Mouse (Mus musculus): ENCODE data around the gene Cyp4f39. TPM values are rescaled to one million over a fixed set of nuclear protein-coding genes. Genes with fewer than 3 reads are reported as not detected.

Cyp4f39 gene
- polyA plus RNA-seq, 2 experiments: 5.5 to 14.0 TPM

GRCm38 (mm10) chr17:32416771-32417170 is 35.8 kb upstream of the Cyp4f39 start:
- H3K27ac ChIP-seq (replicated peaks; ENCODE audit: low read depth, low read length): no peak overlapping the region
- DNase-seq (ENCODE audit: low spot score): no peak
- no peak overlapping the region for H3K4me3 ChIP-seq (replicated peaks; ENCODE audit: low read length)
- no peak overlapping the region for H3K9ac ChIP-seq (ENCODE audit: low read depth, low read length, severe bottlenecking)
- H3K9me3 ChIP-seq (ENCODE audit: control insufficient read depth, low read length): no peaks in the 10 kb centered on the region
- peaks cover 6% of the 10 kb centered on the region; the same call in 1 of the 2 replicates for H3K27me3 ChIP-seq (ENCODE audit: control insufficient read depth, insufficient read depth, low read length)
- WGBS: 94% methylated on average over 14 of the region's 14 CpGs
- no peak for ATAC-seq (ENCODE audit: low FRiP score, low read depth)
- no peak overlapping the region for H3K4me2 ChIP-seq (replicated peaks; ENCODE audit: low read depth, low read length, severe bottlenecking)
- H3K36me3 ChIP-seq (ENCODE audit: control insufficient read depth, insufficient read depth, low read length): no peaks in the 10 kb centered on the region
- no peak for TF ChIP-seq POLR2A (IDR thresholded peaks at IDR 0.05; ENCODE audit: borderline replicate concordance, extremely low read depth, insufficient read depth, insufficient read length)
- no peaks in the 10 kb centered on the region for H3K4me1 ChIP-seq (ENCODE audit: control insufficient read depth, insufficient read depth, low read length)

GRCm38 (mm10) chr17:32419989-32420388 is 32.5 kb upstream of the Cyp4f39 start:
- Histone ChIP-seq H3K27me3 (ENCODE audit: control insufficient read depth, insufficient read depth, low read length) (peaks cover 6% of the 10 kb centered on the region; the same call in 1 of the 2 replicates), H3K27ac (replicated peaks; ENCODE audit: low read depth, low read length) (no peak overlapping the region), H3K9ac (ENCODE audit: low read depth, low read length, severe bottlenecking) (no peak overlapping the region), H3K4me1 (ENCODE audit: control insufficient read depth, insufficient read depth, low read length) (no peaks in the 10 kb centered on the region), H3K4me2 (replicated peaks; ENCODE audit: low read depth, low read length, severe bottlenecking) (no peak overlapping the region), H3K36me3 (ENCODE audit: control insufficient read depth, insufficient read depth, low read length) (no peaks in the 10 kb centered on the region), H3K9me3 (ENCODE audit: control insufficient read depth, low read length) (no peaks in the 10 kb centered on the region), H3K4me3 (replicated peaks; ENCODE audit: low read length) (no peak overlapping the region)
- TF ChIP-seq POLR2A (IDR thresholded peaks at IDR 0.05; ENCODE audit: borderline replicate concordance, extremely low read depth, insufficient read depth, insufficient read length): no peak
- DNase-seq (ENCODE audit: low spot score) (no peak), ATAC-seq (ENCODE audit: low FRiP score, low read depth) (no peak)
- 69% methylated on average over 2 of the region's 2 CpGs for WGBS

- no peaks in the 10 kb centered on the region for H3K9me3 ChIP-seq (ENCODE audit: control insufficient read depth, low read length)
- WGBS: 84% methylated on average over 8 of the region's 8 CpGs
- no peak overlapping the region for H3K27ac ChIP-seq (replicated peaks; ENCODE audit: low read depth, low read length)
- H3K27me3 ChIP-seq (ENCODE audit: control insufficient read depth, insufficient read depth, low read length): peaks cover 1% of the 10 kb centered on the region; the same call in 1 of the 2 replicates
- no peaks in the 10 kb centered on the region for H3K4me1 ChIP-seq (ENCODE audit: control insufficient read depth, insufficient read depth, low read length)
- no peak overlapping the region for H3K4me3 ChIP-seq (replicated peaks; ENCODE audit: low read length)
- H3K36me3 ChIP-seq (ENCODE audit: control insufficient read depth, insufficient read depth, low read length): no peaks in the 10 kb centered on the region
- no peak overlapping the region for H3K9ac ChIP-seq (ENCODE audit: low read depth, low read length, severe bottlenecking)
- DNase-seq (ENCODE audit: low spot score): no peak
- no peak for ATAC-seq (ENCODE audit: low FRiP score, low read depth)
- no peak overlapping the region for H3K4me2 ChIP-seq (replicated peaks; ENCODE audit: low read depth, low read length, severe bottlenecking)
- no peak for TF ChIP-seq POLR2A (IDR thresholded peaks at IDR 0.05; ENCODE audit: borderline replicate concordance, extremely low read depth, insufficient read depth, insufficient read length)
These were observed 31.7 kb upstream of the Cyp4f39 start for GRCm38 (mm10) chr17:32420781-32421180.

- H3K27me3 ChIP-seq (ENCODE audit: control insufficient read depth, insufficient read depth, low read length): no peaks in the 10 kb centered on the region
- H3K4me3 ChIP-seq (replicated peaks; ENCODE audit: low read length): no peak within 1 kb of the TSS
- no peaks in the 10 kb centered on the region for H3K36me3 ChIP-seq (ENCODE audit: control insufficient read depth, insufficient read depth, low read length)
- no peaks in the 10 kb centered on the region for H3K9me3 ChIP-seq (ENCODE audit: control insufficient read depth, low read length)
- no peaks in the 10 kb centered on the region for H3K4me1 ChIP-seq (ENCODE audit: control insufficient read depth, insufficient read depth, low read length)
- DNase-seq (ENCODE audit: low spot score) (no peak), ATAC-seq (ENCODE audit: low FRiP score, low read depth) (no peak)
- 90% methylated on average over 2 of the region's 2 CpGs for whole genome bisulfite sequencing
- H3K4me2 ChIP-seq (replicated peaks; ENCODE audit: low read depth, low read length, severe bottlenecking): no peak within 1 kb of the TSS
- no peak within 1 kb of the TSS for H3K9ac ChIP-seq (ENCODE audit: low read depth, low read length, severe bottlenecking)
- H3K27ac ChIP-seq (replicated peaks; ENCODE audit: low read depth, low read length): no peak within 1 kb of the TSS
- no peak for TF ChIP-seq POLR2A (IDR thresholded peaks at IDR 0.05; ENCODE audit: borderline replicate concordance, extremely low read depth, insufficient read depth, insufficient read length)
These were observed 28.5 kb upstream of the Cyp4f39 start, which contains the start of gene Pglyrp2 for GRCm38 (mm10) chr17:32424034-32424433. Gene Pglyrp2, minus strand, starts transcription at chr17:32424167.

GRCm38 (mm10) chr17:32426610-32427009 is 25.9 kb upstream of the Cyp4f39 start:
- H3K27me3 ChIP-seq (ENCODE audit: control insufficient read depth, insufficient read depth, low read length): no peaks in the 10 kb centered on the region
- no peak overlapping the region for H3K9ac ChIP-seq (ENCODE audit: low read depth, low read length, severe bottlenecking)
- no peak for TF ChIP-seq POLR2A (IDR thresholded peaks at IDR 0.05; ENCODE audit: borderline replicate concordance, extremely low read depth, insufficient read depth, insufficient read length)
- H3K27ac ChIP-seq (replicated peaks; ENCODE audit: low read depth, low read length): no peak overlapping the region
- no peak overlapping the region for H3K4me3 ChIP-seq (replicated peaks; ENCODE audit: low read length)
- H3K36me3 ChIP-seq (ENCODE audit: control insufficient read depth, insufficient read depth, low read length): no peaks in the 10 kb centered on the region
- DNase-seq (ENCODE audit: low spot score) (no peak), ATAC-seq (ENCODE audit: low FRiP score, low read depth) (no peak)
- no peaks in the 10 kb centered on the region for H3K9me3 ChIP-seq (ENCODE audit: control insufficient read depth, low read length)
- H3K4me2 ChIP-seq (replicated peaks; ENCODE audit: low read depth, low read length, severe bottlenecking): no peak overlapping the region
- no peaks in the 10 kb centered on the region for H3K4me1 ChIP-seq (ENCODE audit: control insufficient read depth, insufficient read depth, low read length)

GRCm38 (mm10) chr17:32431972-32432371 is 20.6 kb upstream of the Cyp4f39 start:
- H3K4me2 ChIP-seq (replicated peaks; ENCODE audit: low read depth, low read length, severe bottlenecking): no peak overlapping the region
- no peak overlapping the region for H3K4me3 ChIP-seq (replicated peaks; ENCODE audit: low read length)
- no peaks in the 10 kb centered on the region for H3K4me1 ChIP-seq (ENCODE audit: control insufficient read depth, insufficient read depth, low read length)
- no peaks in the 10 kb centered on the region for H3K9me3 ChIP-seq (ENCODE audit: control insufficient read depth, low read length)
- ATAC-seq (ENCODE audit: low FRiP score, low read depth) (no peak), DNase-seq (ENCODE audit: low spot score) (peak; percentile 45)
- no peak overlapping the region for H3K27ac ChIP-seq (replicated peaks; ENCODE audit: low read depth, low read length)
- H3K27me3 ChIP-seq (ENCODE audit: control insufficient read depth, insufficient read depth, low read length): no peaks in the 10 kb centered on the region
- no peak overlapping the region for H3K9ac ChIP-seq (ENCODE audit: low read depth, low read length, severe bottlenecking)
- no peaks in the 10 kb centered on the region for H3K36me3 ChIP-seq (ENCODE audit: control insufficient read depth, insufficient read depth, low read length)
- WGBS: 69% methylated on average over 3 of the region's 3 CpGs
- TF ChIP-seq POLR2A (IDR thresholded peaks at IDR 0.05; ENCODE audit: borderline replicate concordance, extremely low read depth, insufficient read depth, insufficient read length): no peak
